Mouse (Mus musculus): ENCODE results near the gene Mpdu1.
"Not testable (repeated sequence)": the region's sequence is repeated elsewhere in the genome, so short reads cannot be mapped to it uniquely, and the experiment has no call there.

Mpdu1 gene

DNA sequence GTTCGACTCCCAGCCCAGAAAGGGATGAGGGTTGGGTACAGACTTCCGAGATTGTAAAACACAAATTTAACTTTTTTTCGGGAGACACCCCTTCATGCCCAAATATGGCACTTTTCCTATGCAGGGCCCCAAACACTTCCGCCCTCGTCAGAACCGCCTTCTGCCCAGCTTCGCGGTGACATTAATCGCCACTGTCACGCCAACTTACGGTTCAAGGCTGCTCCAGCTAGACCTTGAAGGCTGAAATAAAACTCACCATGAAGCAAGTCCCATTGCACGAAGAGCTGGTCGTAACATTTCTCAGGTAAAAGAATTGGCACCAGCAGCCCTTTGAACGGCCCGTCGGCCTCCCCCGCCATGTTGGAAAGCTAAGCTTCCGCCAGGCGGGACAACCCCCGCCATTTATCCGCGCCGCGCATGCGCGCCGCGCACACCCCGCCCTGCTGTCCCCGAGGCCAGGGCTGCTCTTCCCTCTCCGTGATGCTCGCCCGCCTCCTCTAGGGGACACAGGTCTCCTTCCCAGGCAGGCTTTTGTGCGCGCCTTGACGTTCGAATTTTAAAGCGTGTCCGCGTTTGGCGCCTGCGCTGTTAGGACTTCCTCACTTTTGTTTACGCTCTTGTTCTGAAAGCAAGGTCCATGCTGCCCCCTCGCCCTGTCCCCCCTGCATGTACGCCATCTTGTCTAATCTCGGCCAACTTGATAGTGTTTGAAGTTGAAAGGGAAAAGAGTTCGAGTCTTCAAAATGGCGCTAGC, at the start of gene Mpdu1:
Gene Mpdu1, minus strand, starts transcription at position 430 of the 754 bp plus-strand sequence.
- peak; percentile 98 for DNase-seq (ENCODE audit: extremely low read depth, insufficient read length, low spot score)

DNA sequence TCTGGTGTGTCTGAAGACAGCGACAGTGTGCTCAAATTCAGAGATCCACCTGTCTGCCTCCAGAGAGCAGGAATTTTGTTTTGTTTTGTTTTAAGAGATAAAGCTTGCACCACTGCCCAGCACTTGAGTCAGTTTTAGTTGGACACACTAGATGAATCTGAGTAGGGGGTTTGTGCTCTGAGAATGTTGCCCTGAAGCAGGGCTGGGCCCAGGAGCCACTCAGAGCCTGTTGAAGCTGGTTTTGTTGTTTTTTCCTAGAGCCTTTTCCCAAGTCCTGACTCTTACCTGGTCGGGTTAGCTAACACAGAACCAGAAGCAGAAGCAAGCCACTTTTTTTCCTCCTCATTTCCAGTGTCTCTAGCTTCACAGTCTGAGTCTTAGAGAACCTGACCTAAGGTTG, 48.6 kb upstream of the Mpdu1 start:
- no peak for DNase-seq (ENCODE audit: extremely low read depth, insufficient read length, low spot score)

DNA sequence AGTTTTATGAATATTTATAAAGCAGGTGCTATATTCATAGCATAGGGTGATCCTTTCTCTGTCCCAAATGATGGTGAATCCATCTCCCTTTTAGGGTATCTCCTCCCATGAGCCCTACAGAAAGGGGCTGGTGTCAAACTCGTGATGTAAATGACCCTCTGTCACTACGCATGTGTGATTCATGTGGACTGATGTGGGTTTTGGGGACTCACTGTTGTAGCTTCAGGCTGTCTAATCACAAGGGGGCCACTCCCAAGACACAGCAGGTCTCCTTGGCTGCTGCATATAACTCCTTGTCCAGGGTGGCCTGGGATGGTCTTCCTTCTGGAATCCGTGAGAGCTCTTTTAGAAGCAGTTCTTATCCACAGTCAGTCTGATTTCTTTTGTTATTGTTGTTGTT, 48.0 kb upstream of the Mpdu1 start:
- no peak for DNase-seq (ENCODE audit: extremely low read depth, insufficient read length, low spot score)

DNA sequence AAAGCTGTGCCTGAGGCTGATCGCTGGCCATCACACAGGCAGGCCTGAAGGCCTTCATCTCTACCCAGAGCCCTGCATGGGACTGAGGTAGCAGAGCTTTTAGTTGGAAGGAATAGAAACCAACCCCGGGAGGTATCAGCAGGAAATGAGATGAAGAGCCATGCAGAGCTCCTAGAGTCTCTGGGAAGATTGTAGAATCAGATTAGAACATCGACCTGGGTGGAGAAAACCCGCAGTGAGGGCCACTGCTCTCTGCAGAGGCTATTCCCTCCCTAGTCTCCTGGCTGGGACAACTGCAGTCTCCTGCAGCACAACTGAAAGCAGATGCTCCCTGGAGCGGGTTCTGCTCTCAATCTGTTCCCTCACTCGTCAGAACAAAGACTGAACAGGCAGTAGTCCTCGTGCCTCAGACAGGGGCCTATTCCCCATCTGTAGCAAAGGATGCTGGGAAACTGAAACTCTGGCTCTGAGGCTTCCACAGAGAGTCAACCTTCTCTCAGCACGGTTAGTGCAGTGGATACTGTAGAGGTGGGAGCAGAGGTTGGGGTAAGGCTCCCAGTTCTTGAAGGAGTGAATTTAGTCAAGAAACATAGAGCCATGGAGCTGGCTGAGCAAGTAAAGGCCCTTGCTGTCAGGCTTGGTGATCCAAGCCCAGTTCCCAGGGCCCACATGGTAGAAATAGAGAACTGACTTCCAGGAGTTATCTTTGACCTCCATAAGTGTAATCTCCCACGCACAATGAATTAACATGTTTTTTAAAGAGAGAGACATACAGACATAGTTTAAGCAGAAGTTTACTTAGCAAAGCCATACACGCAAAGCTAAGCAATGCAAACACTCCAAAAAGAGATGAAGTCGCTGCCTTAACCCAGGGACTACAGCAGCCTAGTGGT, 47.4 kb upstream of the Mpdu1 start:
- DNase-seq (ENCODE audit: extremely low read depth, insufficient read length, low spot score) = no peak

DNA sequence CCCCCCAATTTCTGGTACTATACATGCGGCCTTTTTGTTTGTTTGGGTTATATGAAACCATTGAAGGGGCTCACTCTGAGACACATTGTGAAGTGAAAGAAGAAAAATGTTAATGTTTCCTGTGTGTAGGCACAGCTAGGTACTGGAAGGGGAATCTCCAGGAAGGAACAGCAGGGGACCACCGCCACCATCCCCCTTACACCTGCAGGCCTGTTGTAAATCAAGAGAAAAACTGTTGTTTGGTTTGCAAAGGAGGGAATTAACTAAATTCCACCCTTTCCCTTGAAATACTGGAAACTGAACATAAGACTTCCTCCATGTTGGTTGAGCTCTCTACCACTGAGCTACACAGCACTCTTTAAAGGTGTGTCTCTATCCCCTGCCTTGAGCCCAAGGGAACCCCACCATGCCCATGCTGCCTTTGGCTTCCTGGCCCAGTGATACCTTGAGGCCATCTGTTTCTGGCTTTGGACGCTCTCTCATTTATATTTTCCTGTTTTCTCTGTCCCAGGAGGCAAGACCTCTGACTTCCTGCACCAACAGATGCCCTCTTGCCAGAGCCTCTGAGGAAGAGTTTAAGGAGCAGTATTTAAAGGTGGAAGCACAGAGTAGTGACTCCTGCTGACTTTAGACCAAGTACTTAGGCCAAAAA, 46.3 kb upstream of the Mpdu1 start:
- DNase-seq (ENCODE audit: extremely low read depth, insufficient read length, low spot score) = no peak

DNA sequence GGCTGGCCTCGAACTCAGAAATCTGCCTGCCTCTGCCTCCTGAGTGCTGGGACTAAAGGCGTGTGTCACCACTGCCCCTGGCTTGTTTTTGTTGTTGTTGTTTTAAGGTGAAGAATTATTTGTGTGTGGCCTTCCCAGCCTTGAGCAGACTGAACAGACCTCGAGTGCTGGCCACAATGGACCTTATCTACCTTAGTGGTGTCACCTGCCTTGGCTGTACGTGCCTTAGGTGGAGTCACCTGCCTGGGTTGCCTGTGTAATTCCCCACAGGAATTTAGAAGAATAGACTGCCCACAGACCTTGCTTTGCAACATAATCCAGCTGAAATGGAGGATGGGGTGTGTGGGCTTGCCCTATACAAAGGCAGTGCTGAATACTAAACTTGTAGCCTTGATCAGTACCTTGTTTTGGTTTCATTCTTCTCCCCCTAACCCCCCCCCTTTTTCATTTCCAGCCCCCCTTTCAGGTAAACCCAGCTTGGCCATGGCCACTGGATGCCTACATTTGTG, 45.5 kb upstream of the Mpdu1 start:
- DNase-seq (ENCODE audit: extremely low read depth, insufficient read length, low spot score) = no peak

DNA sequence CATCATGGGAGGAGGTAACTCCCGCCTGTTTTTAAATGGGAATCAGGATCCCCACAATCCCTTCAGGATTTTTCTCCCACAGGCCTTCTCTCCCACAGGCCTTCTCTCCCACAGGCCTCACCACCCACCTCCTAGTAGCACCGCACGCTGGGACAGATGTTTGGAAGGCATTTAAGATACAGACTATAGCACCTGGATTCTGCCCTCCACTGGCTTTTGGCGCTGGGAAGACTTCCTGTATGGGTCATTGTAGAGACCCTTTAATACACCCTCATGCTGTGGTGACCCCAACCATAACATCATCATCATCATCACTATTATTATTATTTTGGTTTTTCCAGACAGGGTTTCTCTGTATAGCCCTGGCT, 45.0 kb upstream of the Mpdu1 start:
- no peak for DNase-seq (ENCODE audit: extremely low read depth, insufficient read length, low spot score)

DNA sequence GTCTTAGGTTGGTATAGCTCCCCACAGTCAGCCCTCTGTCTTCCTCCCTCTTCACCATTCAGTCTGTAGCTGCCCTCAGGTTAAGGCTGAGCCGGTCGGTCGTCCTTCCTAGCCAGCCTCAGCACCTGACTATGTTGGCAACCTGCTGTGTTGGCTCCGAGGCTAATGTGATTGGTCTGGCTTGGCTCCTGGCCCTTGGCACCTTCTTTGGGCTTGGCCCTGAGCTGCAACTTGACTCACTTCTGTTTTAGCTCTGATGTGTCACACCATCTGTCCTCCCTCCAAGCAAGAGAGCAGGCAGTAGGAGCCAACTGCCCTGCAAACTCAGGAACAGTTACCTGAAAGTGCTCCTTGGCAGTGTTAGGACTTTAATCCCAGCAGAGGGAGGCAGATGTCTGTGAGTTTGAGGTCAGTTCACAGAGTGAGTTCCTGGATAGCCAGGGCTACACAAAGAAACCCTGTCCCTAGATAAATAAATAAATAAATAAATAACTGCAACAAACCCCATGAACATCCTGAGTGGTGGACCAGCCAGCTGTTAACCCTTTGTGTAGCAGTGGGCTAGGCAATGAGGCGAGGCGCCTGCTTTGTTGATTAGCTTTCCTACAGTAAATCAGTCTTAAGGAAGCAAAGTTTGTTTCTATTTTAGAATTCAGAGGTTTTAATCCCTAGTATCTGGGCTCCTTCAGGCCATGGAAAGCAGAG, 44.5 kb upstream of the Mpdu1 start:
- peak; percentile 81 for DNase-seq (ENCODE audit: extremely low read depth, insufficient read length, low spot score)

DNA sequence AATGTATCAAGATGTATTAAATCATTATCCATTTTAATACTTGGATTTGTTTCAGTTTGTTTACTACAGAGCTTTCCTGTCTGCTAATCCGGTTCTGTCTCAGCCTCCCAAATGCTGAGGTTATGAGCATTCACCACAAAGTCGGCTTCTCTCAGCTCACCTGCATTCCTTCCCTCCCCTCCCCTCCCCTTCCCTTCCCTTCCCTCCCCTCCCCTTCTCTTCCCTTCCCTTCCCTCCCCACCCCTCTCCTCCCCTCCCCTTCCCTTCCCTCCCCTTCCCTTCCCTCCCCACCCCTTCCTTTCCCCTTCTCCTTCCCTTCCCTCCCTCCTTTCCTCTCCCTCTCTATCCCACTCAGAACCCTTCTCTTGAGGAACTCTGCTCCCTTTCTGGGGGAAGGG, 42.2 kb upstream of the Mpdu1 start:
- no peak for DNase-seq (ENCODE audit: extremely low read depth, insufficient read length, low spot score)

DNA sequence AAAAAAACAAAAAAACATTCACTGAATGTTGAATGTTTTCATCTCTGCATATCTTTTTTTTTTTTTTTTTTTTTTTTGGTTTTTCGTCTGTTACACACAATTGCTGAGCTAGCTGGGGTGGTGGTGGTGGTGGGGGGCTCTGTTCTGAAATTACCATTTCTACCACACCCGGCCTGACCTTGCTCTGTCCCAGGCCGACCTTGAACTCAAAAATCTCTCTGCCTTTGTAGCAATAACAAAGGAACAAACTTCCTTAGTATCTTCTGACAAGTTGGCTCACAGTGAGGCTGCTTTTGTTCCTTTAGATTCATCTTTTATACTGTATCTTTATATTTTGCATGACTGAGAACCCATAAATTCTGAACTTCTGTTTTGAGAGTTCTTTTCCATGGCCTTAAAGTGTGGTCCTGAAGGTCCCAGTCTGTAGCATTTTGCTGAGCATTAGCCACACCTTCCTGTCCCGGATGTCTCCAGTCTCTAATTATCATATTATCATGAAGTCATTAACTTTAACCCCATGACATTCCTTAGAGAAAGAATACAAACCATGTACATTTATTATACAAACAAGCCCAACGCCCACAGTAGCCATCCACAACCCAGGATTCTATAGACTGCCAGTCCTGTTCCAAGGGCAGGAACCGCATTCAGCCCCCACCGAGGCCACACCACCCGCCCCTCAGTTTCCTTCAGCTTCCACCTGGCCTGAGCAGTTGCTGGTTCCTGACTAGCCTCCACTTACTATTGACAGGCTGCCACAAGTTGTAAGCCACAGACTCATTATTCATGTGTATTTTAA, 41.6 kb upstream of the Mpdu1 start:
- no peak for DNase-seq (ENCODE audit: extremely low read depth, insufficient read length, low spot score)

DNA sequence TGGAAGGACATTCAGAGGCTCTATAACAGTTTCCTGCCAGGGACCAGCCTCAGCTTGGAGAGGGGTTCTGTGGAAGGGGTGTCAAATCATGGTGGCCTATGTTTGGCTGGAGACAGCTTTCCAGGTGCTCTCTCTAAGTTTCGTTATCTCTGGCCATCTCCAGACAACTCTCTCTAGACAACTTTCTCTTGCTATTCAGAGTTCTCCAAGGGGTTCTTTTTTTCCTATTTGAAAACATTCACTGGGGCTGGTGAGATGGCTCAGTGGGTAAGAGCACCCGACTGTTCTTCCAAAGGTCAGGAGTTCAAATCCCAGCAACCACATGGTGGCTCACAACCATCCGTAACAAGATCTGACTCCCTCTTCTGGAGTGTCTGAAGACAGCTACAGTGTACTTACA, 40.9 kb upstream of the Mpdu1 start:
- not testable (repeated sequence) for DNase-seq (ENCODE audit: extremely low read depth, insufficient read length, low spot score)

DNA sequence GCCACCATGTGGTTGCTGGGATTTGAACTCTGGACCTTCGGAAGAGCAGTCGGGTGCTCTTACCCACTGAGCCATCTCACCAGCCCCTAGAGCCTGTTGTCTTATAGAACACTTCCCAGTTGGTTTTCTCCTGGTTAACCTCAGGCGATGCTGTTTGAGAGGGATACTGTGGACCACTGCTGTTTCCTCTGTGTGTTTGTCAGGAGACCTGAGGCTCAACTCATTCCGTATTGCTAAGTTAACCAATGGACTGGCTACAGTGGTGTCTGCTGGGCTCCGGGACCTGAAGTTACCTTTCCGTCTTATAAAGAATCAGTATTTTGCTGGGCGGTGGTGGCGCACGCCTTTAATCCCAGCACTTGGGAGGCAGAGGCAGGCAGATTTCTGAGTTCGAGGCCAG, 40.4 kb upstream of the Mpdu1 start:
- DNase-seq (ENCODE audit: extremely low read depth, insufficient read length, low spot score) = not testable (repeated sequence)

DNA sequence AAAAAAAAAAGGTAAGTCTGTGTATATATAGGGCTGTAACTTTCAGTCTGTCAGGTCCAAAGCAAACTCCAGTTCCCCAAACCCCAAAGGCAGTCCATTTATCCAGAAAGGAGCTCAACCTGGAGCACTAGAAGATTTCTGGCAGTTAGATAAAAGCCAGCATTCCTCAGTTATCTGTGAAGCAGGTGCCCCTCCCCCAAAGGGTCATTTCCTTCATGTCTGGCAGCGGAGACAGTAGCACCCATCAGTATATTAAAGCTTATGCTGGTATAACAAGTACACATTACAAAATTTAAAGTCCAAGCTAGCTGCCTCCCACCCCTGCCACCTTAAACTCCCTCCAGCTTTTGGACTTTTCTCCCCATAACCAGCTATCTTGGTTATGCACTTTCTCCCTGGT, 37.2 kb upstream of the Mpdu1 start:
- no peak for DNase-seq (ENCODE audit: extremely low read depth, insufficient read length, low spot score)

DNA sequence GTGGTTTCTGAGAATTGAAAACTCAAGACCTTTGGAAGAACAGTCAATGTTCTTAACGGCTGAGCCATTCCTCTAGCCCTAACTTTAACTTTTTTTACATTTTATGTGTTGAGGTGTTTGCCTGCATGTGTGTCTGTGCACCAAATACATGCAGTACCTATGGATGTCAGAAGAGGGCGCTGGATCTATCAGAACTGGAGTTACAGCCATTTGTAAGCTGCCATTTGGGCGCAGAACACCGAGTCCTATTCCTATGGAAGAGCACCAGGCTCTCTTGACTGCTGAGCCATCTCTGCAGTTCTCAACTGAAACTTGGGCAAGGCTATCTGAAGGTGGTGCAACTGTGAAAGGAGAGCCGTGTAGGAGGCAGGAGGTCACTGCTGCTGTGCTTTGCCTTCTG, 36.1 kb upstream of the Mpdu1 start:
- DNase-seq (ENCODE audit: extremely low read depth, insufficient read length, low spot score) = no peak

DNA sequence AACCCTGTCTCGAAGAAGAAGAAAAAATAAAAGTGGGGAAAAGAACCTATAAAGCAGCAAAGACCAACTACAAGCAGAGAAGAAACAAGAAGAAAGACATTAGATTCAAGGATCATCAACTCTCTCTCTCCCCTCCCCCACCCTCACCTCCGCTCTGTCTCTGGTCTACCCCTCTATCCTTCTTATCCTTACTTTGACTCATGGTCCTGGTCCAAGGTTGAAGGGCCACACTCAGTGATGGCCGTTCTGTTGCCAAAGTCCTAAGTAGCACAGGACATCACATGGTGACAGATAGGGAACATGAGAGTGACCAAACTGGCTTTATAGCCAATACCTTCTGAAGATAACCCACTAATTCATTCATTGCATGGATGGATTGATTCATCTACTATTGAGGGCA, 35.0 kb upstream of the Mpdu1 start:
- no peak for DNase-seq (ENCODE audit: extremely low read depth, insufficient read length, low spot score)

DNA sequence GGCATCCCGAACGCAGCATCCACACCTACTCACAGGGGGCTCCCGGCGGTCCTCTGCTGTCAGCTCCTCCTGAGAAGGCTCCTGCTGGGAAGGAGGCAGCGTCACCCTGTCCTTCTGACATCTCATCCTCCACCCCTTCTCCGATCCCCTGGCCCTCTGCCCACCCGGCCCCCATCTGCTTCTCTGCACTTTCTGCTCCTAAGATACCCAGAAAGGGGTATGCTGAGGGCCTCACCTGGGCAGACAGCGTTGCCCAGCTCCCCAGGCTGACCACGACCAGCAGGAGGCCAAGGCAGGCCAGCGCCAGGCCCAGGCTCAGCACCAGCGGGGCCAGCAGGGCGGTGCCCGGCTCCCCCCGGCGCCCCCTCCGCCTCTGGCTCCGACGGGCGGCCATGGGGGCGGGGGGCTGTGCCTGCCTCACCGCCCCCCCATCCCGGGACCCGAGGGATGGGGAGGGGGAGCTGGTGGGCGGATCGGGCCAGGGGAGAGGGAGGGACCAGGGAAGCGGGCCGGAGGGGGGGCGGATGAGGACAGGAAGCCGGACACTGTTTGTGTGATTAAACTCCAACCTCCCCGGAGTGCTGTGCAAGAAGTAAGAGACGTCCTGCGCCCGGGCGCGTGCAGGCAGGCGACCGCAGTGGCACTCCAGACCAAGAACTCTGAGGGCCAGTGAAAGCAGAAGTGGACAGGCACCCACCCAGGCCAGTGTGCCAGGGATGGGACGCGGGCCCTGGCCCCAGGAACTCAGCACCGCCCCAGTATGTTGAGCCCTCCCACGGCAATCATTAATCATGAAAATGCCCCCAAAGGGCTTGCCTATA, 33.1 kb upstream of the Mpdu1 start, which contains the start of the genes Tnfsf12 and Tnfsfm13:
Gene Tnfsf12, minus strand, starts transcription at position 489 of the 821 bp plus-strand sequence.
Gene Tnfsfm13, minus strand, starts transcription at position 738 of the 821 bp plus-strand sequence.
- DNase-seq (ENCODE audit: extremely low read depth, insufficient read length, low spot score) = no peak

DNA sequence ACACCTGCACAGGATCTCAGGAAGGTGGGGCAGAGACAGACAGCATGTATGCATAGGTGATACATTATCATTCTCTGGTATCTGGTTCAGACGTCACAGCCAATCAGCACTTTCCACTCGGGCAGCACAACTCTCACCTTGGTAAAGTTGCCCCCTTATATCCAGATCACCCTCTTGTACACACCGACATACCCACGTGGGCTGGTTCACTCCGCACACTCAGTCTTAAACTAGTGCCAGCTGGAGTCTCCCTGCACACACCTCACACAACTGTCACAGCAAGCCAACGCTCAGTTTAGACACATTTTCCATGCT, 32.6 kb upstream of the Mpdu1 start:
- no peak for DNase-seq (ENCODE audit: extremely low read depth, insufficient read length, low spot score)

DNA sequence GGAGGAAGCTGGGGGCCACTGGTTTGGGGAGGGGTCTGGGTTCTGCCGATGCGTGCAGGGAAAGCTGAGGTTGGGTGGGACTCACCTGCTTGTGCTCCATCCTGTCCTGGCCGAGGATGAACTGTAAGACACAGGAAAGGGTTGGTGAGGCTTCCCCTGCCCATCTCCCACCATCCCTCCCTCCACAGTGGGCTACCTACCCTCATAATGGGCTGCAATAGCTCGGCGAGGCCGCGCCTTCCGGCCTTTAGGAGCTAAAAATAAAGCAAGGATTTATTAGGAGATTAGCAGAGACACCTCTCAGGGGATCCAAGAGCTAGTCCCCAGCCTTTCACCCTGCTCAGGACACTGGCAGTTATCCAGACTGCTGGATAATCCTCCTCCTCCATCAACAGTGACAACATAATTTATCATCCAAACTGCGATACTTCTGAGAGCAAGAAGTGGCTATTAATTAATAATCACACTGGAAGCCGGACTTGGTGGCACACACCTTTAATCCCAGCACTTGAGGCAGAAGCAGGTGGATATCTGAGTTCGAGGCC, 31.1 kb upstream of the Mpdu1 start:
- no peak for DNase-seq (ENCODE audit: extremely low read depth, insufficient read length, low spot score)

DNA sequence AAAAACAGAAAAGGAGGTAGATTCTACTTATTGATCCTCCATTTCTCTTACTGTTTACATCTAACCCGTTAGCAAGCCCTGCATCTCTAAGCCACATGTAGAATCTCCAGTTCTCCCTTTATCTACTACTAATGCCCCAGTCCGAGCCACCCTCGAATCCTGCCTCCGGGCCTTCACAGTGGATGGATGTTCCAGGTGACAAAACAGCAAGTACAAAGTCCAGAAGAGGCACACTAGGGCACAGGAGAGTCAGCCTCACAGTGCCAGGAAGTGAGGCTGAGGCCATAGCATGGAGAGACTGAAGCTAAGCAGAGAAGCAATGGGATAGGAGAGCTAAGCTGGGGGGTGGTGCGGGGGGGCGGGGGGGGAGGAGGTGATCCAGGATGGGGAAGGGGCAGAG, 30.4 kb upstream of the Mpdu1 start:
- DNase-seq (ENCODE audit: extremely low read depth, insufficient read length, low spot score) = no peak
